Mouse (Mus musculus) liver, adult 2 months (tissue): ENCODE data around the gene Ube2h.

Experiments
- CTCF ChIP-seq: fragments of 200-500 bp; IDR thresholded peaks from 2 replicates; pipeline ENCODE4 v1.5.1; 2011; ENCODE audit warnings: low read depth, low read length, control low read depth
- POLR2A ChIP-seq: fragments of 200-500 bp; IDR thresholded peaks from 2 replicates; pipeline ENCODE4 v1.6.1; 2011; ENCODE audit warnings: low read length, control low read depth; ENCODE audit not compliant: insufficient read depth; ENCODE audit errors: extremely low read depth

DNA sequence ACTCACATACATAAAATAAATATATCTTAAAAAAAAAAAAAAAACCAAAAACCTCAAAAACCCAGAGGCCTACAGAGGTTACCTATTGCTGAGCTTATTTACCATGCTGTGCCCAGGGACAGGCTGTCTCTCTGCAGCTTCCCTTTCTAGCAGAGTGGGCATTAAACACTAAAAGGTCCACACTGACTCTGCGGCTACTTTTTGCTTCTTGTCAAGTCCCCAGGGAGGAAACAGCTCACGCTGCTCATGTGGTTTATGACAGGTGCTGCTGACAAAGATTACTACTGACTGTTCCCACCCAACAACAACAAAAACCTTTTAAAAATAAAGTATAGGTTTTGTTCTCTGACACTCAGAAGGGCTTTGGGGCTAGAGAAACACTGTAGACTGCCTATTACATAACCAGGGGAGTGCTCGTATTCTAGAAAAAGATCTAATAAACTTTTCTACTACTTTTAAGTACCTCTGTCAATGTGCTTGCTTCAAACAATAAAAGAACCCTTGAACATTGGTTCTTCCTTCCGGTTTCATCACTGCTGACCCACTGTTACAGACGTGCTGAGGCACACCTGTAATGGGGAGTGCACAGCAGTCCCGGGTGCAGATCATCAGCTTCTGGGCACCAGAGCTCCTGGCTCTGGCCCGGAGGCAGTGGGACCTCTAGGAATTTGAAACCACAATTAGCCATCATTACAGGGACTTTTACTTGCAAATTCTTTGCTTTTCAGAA lies 77.2 kb downstream of the Ube2h start:
- TF ChIP-seq CTCF (no peak), POLR2A (no peak)
